Mouse (Mus musculus) CH12.LX (cell line): ENCODE data around the gene Laptm4a. TPM values are rescaled to one million over a fixed set of nuclear protein-coding genes. Genes with fewer than 3 reads are reported as not detected.
A peak's percentile ranks its signal among the peaks of the same experiment; 100 is the strongest.

Experiments used
- DNase-seq: peaks from one replicate; pipeline ENCODE4 v3.0.0-alpha.2; 2013; ENCODE audit errors: extremely low read depth
- H3K27ac ChIP-seq: 2 replicates; pipeline ENCODE4 v1.5.1; 2012; ENCODE audit warnings: low read depth, mild to moderate bottlenecking, control low read depth, moderate library complexity; ENCODE audit not compliant: insufficient read depth
- H3K27me3 ChIP-seq: replicated peaks from 2 replicates; pipeline ENCODE3; 2012; ENCODE audit warnings: inconsistent platforms
- H3K36me3 ChIP-seq, 2 experiments: replicated peaks in 1 of 2; 2 replicates each; pipeline versions ENCODE3 to v1.6.1; 2012; ENCODE audit warnings: inconsistent platforms in 1 of 2, low read length in 1 of 2, mild to moderate bottlenecking in 1 of 2, mixed read lengths in 1 of 2, moderate library complexity in 1 of 2; ENCODE audit not compliant: control insufficient read depth in 1 of 2, insufficient read depth in 1 of 2
- H3K4me1 ChIP-seq, 2 experiments: 2 replicates each; pipeline ENCODE4 v1.6.1; 2012; ENCODE audit warnings: inconsistent platforms in 1 of 2, moderate library complexity in 1 of 2; ENCODE audit not compliant: insufficient read depth in 2 of 2, control insufficient read depth in 1 of 2
- H3K4me2 ChIP-seq: 2 replicates; pipeline ENCODE4 v1.6.1; 2012; ENCODE audit warnings: low read depth, mild to moderate bottlenecking, control low read depth; ENCODE audit not compliant: poor library complexity, insufficient read depth, severe bottlenecking
- H3K4me3 ChIP-seq, 3 experiments: fragments of 150-350 bp in 1 of 3; sonication (generic) in 1 of 3; replicated peaks in 1 of 3; 2 replicates each; pipeline versions ENCODE3 to v1.5.1; 2011 to 2012; ENCODE audit warnings: low read depth in 2 of 3, low read length in 2 of 3, mild to moderate bottlenecking in 2 of 3, moderate library complexity in 2 of 3, control low read depth in 1 of 3, improper control_type of control experiment in 1 of 3, inconsistent platforms in 1 of 3, mixed read lengths in 1 of 3; ENCODE audit not compliant: poor library complexity in 1 of 3
- H3K79me2 ChIP-seq: replicated peaks from 2 replicates; pipeline ENCODE4 v1.6.1; 2012; ENCODE audit warnings: mild to moderate bottlenecking, moderate library complexity; ENCODE audit not compliant: control insufficient read depth, poor library complexity, insufficient read depth, severe bottlenecking; ENCODE audit errors: extremely low read depth
- H3K9ac ChIP-seq: 2 replicates; pipeline ENCODE4 v1.6.1; 2012; ENCODE audit warnings: low read depth, mild to moderate bottlenecking, control low read depth, moderate library complexity; ENCODE audit not compliant: insufficient read depth
- H3K9me3 ChIP-seq: replicated peaks from 2 replicates; pipeline ENCODE3; 2012; ENCODE audit warnings: low read length, inconsistent platforms, mixed read lengths
- BHLHE40 ChIP-seq: IDR thresholded peaks from 2 replicates; pipeline ENCODE4 v1.6.1; 2011; ENCODE audit warnings: mild to moderate bottlenecking, low read depth, low read length, improper control_type of control experiment
- CHD1 ChIP-seq: IDR thresholded peaks from 2 replicates; pipeline ENCODE4 v1.6.1; 2012; ENCODE audit warnings: low read depth, low read length, improper control_type of control experiment, inconsistent platforms
- CHD2 ChIP-seq: IDR thresholded peaks from 2 replicates; pipeline ENCODE4 v1.6.1; 2011; ENCODE audit warnings: low read length, improper control_type of control experiment
- CTCF ChIP-seq, 2 experiments: IDR thresholded peaks in 1 of 2; conservative IDR thresholded peaks in 1 of 2; 2 replicates each; pipeline ENCODE4 v1.5.1; 2011 to 2012; ENCODE audit warnings: low read depth in 2 of 2, low read length in 2 of 2, improper control_type of control experiment in 1 of 2, inconsistent platforms in 1 of 2, mild to moderate bottlenecking in 1 of 2, moderate library complexity in 1 of 2
- E2F4 ChIP-seq: IDR thresholded peaks from 2 replicates; pipeline ENCODE4 v1.6.1; 2011; ENCODE audit warnings: low read depth, low read length, improper control_type of control experiment; ENCODE audit not compliant: insufficient replicate concordance
- ELF1 ChIP-seq: IDR thresholded peaks from 2 replicates; pipeline ENCODE4 v1.6.1; 2014; ENCODE audit warnings: low read depth, mild to moderate bottlenecking, inconsistent platforms, low read length, improper control_type of control experiment
- EP300 ChIP-seq: IDR thresholded peaks from 2 replicates; pipeline ENCODE4 v1.6.1; 2011; ENCODE audit warnings: low read length, improper control_type of control experiment
- ETS1 ChIP-seq: conservative IDR thresholded peaks from 2 replicates; pipeline ENCODE4 v1.6.1; 2012; ENCODE audit warnings: low read depth, mild to moderate bottlenecking, inconsistent platforms, low read length, improper control_type of control experiment, moderate library complexity
- GABPA ChIP-seq: IDR thresholded peaks from 2 replicates; pipeline ENCODE4 v1.6.1; 2012; ENCODE audit warnings: low read depth, low read length, improper control_type of control experiment, inconsistent platforms; ENCODE audit not compliant: insufficient replicate concordance
- HCFC1 ChIP-seq: IDR thresholded peaks from 2 replicates; pipeline ENCODE4 v1.6.1; 2012; ENCODE audit warnings: low read depth, mild to moderate bottlenecking, inconsistent platforms, low read length, improper control_type of control experiment
- IRF4 ChIP-seq: IDR thresholded peaks from 2 replicates; pipeline ENCODE4 v1.6.1; 2014; ENCODE audit warnings: low read depth, mild to moderate bottlenecking, inconsistent platforms, low read length, improper control_type of control experiment
- JUN ChIP-seq: IDR thresholded peaks from 2 replicates; pipeline ENCODE4 v1.6.1; 2011; ENCODE audit warnings: low read depth, mild to moderate bottlenecking, low read length, improper control_type of control experiment, moderate library complexity; ENCODE audit not compliant: insufficient read depth
- JUND ChIP-seq: conservative IDR thresholded peaks from 2 replicates; pipeline ENCODE4 v1.6.1; 2011; ENCODE audit warnings: low read depth, low read length, improper control_type of control experiment
- KAT2A ChIP-seq: IDR thresholded peaks from 2 replicates; pipeline ENCODE4 v1.6.1; 2012; ENCODE audit warnings: low read length, improper control_type of control experiment, inconsistent platforms; ENCODE audit not compliant: insufficient replicate concordance
- MAFK ChIP-seq: IDR thresholded peaks from 2 replicates; pipeline ENCODE4 v1.6.1; 2011; ENCODE audit warnings: low read length, improper control_type of control experiment; ENCODE audit not compliant: insufficient replicate concordance
- MAX ChIP-seq: IDR thresholded peaks from 2 replicates; pipeline ENCODE4 v1.6.1; 2011; ENCODE audit warnings: low read length, improper control_type of control experiment
- MAZ ChIP-seq: IDR thresholded peaks from 2 replicates; pipeline ENCODE4 v1.6.1; 2012; ENCODE audit warnings: low read depth, mild to moderate bottlenecking, inconsistent platforms, low read length, improper control_type of control experiment, moderate library complexity
- MEF2A ChIP-seq: IDR thresholded peaks from 2 replicates; pipeline ENCODE4 v1.6.1; 2014; ENCODE audit warnings: low read depth, mild to moderate bottlenecking, inconsistent platforms, low read length, improper control_type of control experiment, borderline replicate concordance
- MXI1 ChIP-seq: IDR thresholded peaks from 2 replicates; pipeline ENCODE4 v1.6.1; 2011; ENCODE audit warnings: mild to moderate bottlenecking, low read depth, low read length, improper control_type of control experiment
- MYC ChIP-seq: IDR thresholded peaks from 2 replicates; pipeline ENCODE4 v1.6.1; 2011; ENCODE audit warnings: low read depth, mild to moderate bottlenecking, improper control_type of control experiment, low read length
- NELFE ChIP-seq: IDR thresholded peaks from 2 replicates; pipeline ENCODE4 v1.6.1; 2011; ENCODE audit warnings: low read depth, low read length, improper control_type of control experiment
- NRF1 ChIP-seq: IDR thresholded peaks from 2 replicates; pipeline ENCODE4 v1.6.1; 2014; ENCODE audit warnings: low read depth, mild to moderate bottlenecking, inconsistent platforms, low read length, improper control_type of control experiment, moderate library complexity
- PAX5 ChIP-seq: IDR thresholded peaks from 2 replicates; pipeline ENCODE4 v1.6.1; 2012; ENCODE audit warnings: low read length, inconsistent platforms, mixed read lengths
- POLR2A ChIP-seq: IDR thresholded peaks from 2 replicates; pipeline ENCODE4 v1.6.1; 2011; ENCODE audit warnings: low read depth, mild to moderate bottlenecking, improper control_type of control experiment, low read length
- POLR2AphosphoS2 ChIP-seq: IDR thresholded peaks from 2 replicates; pipeline ENCODE4 v1.6.1; 2011; ENCODE audit warnings: low read depth, low read length, improper control_type of control experiment
- RAD21 ChIP-seq: IDR thresholded peaks from 2 replicates; pipeline ENCODE4 v1.6.1; 2011; ENCODE audit warnings: low read depth, mild to moderate bottlenecking, low read length, improper control_type of control experiment, moderate library complexity
- RCOR1 ChIP-seq: conservative IDR thresholded peaks from 2 replicates; pipeline ENCODE4 v1.6.1; 2012; ENCODE audit warnings: low read depth, mild to moderate bottlenecking, inconsistent platforms, low read length, improper control_type of control experiment
- SIN3A ChIP-seq: IDR thresholded peaks from 2 replicates; pipeline ENCODE4 v1.6.1; 2012; ENCODE audit warnings: low read length, improper control_type of control experiment, inconsistent platforms
- SMC3 ChIP-seq: IDR thresholded peaks from 2 replicates; pipeline ENCODE4 v1.6.1; 2011; ENCODE audit warnings: low read depth, low read length, improper control_type of control experiment
- TBP ChIP-seq: conservative IDR thresholded peaks from 2 replicates; pipeline ENCODE4 v1.6.1; 2011; ENCODE audit warnings: low read depth, low read length, improper control_type of control experiment
- TCF12 ChIP-seq: IDR thresholded peaks from 2 replicates; pipeline ENCODE4 v1.6.1; 2014; ENCODE audit warnings: low read depth, mild to moderate bottlenecking, inconsistent platforms, low read length, improper control_type of control experiment
- UBTF ChIP-seq: IDR thresholded peaks from 2 replicates; pipeline ENCODE4 v1.6.1; 2012; ENCODE audit warnings: low read depth, mild to moderate bottlenecking, inconsistent platforms, low read length, improper control_type of control experiment, moderate library complexity
- USF1 ChIP-seq: IDR thresholded peaks from 2 replicates; pipeline ENCODE4 v1.6.1; 2014; ENCODE audit warnings: low read depth, mild to moderate bottlenecking, inconsistent platforms, low read length, improper control_type of control experiment
- USF2 ChIP-seq: conservative IDR thresholded peaks from 2 replicates; pipeline ENCODE4 v1.6.1; 2011; ENCODE audit warnings: low read depth, low read length, improper control_type of control experiment
- ZC3H11A ChIP-seq: IDR thresholded peaks from 2 replicates; pipeline ENCODE4 v1.6.1; 2012; ENCODE audit warnings: low read depth, mild to moderate bottlenecking, inconsistent platforms, low read length, improper control_type of control experiment
- ZKSCAN1 ChIP-seq: IDR thresholded peaks from 2 replicates; pipeline ENCODE4 v1.6.1; 2012; ENCODE audit warnings: low read depth, inconsistent platforms, low read length, improper control_type of control experiment, borderline replicate concordance
- ZMIZ1 ChIP-seq: IDR thresholded peaks from 2 replicates; pipeline ENCODE4 v1.6.1; 2012; ENCODE audit warnings: low read depth, mild to moderate bottlenecking, inconsistent platforms, low read length, improper control_type of control experiment
- ZNF384 ChIP-seq: IDR thresholded peaks from 2 replicates; pipeline ENCODE4 v1.6.1; 2012; ENCODE audit warnings: low read depth, low read length, improper control_type of control experiment, inconsistent platforms
- dilution Hi-C: fragments of 300-500 bp; cut with MboI; formaldehyde crosslinking; loops from 2 replicates; pipeline ENCODE4 v1.14.3; 2020; ENCODE audit warnings: low sequenced_read_pairs; ENCODE audit not compliant: extremely low pct_unique_long_range_greater_than_20kb, extremely low pct_ligation_motif_present
- in situ Hi-C: fragments of 300-500 bp; cut with MboI; formaldehyde crosslinking; loops from 3 replicates; pipeline ENCODE4 v1.14.3; 2019; ENCODE audit warnings: low sequenced_read_pairs, low pct_ligation_motif_present, low pct_unique_long_range_greater_than_20kb, mixed read lengths
- polyA plus RNA-seq: library from polyadenylated mRNA; unstranded; fragments of >175 nt; gene quantifications from 2 replicates; pipeline ENCODE4 v1.2.1, GENCODE M21; 2012; ENCODE audit warnings: low read depth; ENCODE audit not compliant: insufficient read length
- total RNA-seq, 2 experiments: library from RNA; depleted of rRNA; stranded (reverse); fragments of 300-350 nt in 1 of 2; fragments of >200 nt in 1 of 2; gene quantifications; 2 replicates each; pipeline ENCODE4 v1.2.3; 2012 to 2014

Laptm4a gene
- total and polyA plus RNA-seq, 3 experiments = 48.3 to 73.8 (median 64.5) TPM

GRCm38 (mm10) chr12:8973820-8974465, 52.5 kb downstream of the Laptm4a start, which contains the start of gene Wdr35:
Gene Wdr35, plus strand, starts transcription at chr12:8973892.
- TF ChIP-seq MXI1 (peak; percentile 88), MAX (no peak), CHD1 (no peak), ELF1 (peak; percentile 73), TCF12 (peak; percentile 49; the same call in 1 of the 2 replicates), E2F4 (no peak), RCOR1 (no peak), ETS1 (no peak), KAT2A (no peak), ZNF384 (no peak), ZMIZ1 (no peak), NELFE (peak; percentile 69; the same call in 1 of the 2 replicates), HCFC1 (peak; percentile 75), POLR2A (peak; percentile 87), USF2 (no peak), NRF1 (peak; percentile 97), EP300 (no peak), MAFK (no peak), JUND (no peak), ZC3H11A (no peak), GABPA (no peak), CHD2 (no peak), TBP (0 out of 2 replicates have a peak, but pooled peaks have one; percentile 41), BHLHE40 (no peak), SMC3 (no peak), CTCF (conservative IDR thresholded peaks at IDR 0.05 in 1 of 2, IDR thresholded peaks at IDR 0.05 in 1 of 2; ENCODE audit: low read depth in 2 of 2, low read length in 2 of 2) (no peak), SIN3A (no peak; the same call in 1 of the 2 replicates), MEF2A (no peak), USF1 (no peak), JUN (no peak), POLR2AphosphoS2 (no peak; the same call in 1 of the 2 replicates), RAD21 (no peak), MAZ (no peak), PAX5 (no peak), ZKSCAN1 (no peak), IRF4 (no peak), UBTF (no peak), MYC (no peak)

More at GRCm38 (mm10) chr12:8973820-8974465, 52.5 kb downstream of the Laptm4a start, which contains the start of gene Wdr35:
- Histone ChIP-seq H3K4me2 (peak within 1 kb of the TSS; percentile 91), H3K79me2 (no peaks in the 10 kb centered on the region), H3K27ac (no peak within 1 kb of the TSS), H3K4me1 (peaks cover 0 to 12% of the 10 kb centered on the region in 2 experiments; a peak in 2 of 4 replicates), H3K9ac (peak within 1 kb of the TSS; percentile 77), H3K9me3 (peaks cover 8% of the 10 kb centered on the region), H3K36me3 (peaks cover 4 to 8% of the 10 kb centered on the region in 2 experiments), H3K4me3 (peak within 1 kb of the TSS; percentile 64 to 88 (median 75)), H3K27me3 (no peaks in the 10 kb centered on the region)
- dilution Hi-C loops (no loop called here), in situ Hi-C loops (no loop called here)
- DNase-seq = peak; percentile 85
